Mouse (Mus musculus) layer of hippocampus, adult 18-20 months (tissue): Measurements from ENCODE around the gene Tfpt. TPM values are rescaled to one million over a fixed set of nuclear protein-coding genes. Genes with fewer than 3 reads are reported as not detected.

Source experiments
- DNase-seq, 2 experiments: peaks; one replicate each; pipeline ENCODE4 v3.0.0; 2022; ENCODE audit warnings: low spot score in 2 of 2
- long read RNA-seq: library from polyadenylated mRNA; stranded (forward); transcript quantifications from one replicate; pipeline ENCODE4 v2.0.0, GENCODE M21; 2021
- total RNA-seq, 2 experiments: library from RNA; stranded (reverse); gene quantifications; 2 replicates each; pipeline ENCODE4 v1.2.3; 2021

Tfpt gene
- 10 to 100 TPM; 39.2 to 44.2 TPM for total RNA-seq
- long read RNA-seq, transcript Tfpt-204 (6 exons, 1,091 nt) = major isoform, 10 of 25 reads
- long read RNA-seq, transcript Tfpt-202 (6 exons, 1,166 nt) = minor isoform, 7 of 25 reads
- long read RNA-seq, partial matches to known transcripts = 3 of 25 reads
- long read RNA-seq, other reads (novel, unspliced or antisense) = 3 of 25 reads

DNA sequence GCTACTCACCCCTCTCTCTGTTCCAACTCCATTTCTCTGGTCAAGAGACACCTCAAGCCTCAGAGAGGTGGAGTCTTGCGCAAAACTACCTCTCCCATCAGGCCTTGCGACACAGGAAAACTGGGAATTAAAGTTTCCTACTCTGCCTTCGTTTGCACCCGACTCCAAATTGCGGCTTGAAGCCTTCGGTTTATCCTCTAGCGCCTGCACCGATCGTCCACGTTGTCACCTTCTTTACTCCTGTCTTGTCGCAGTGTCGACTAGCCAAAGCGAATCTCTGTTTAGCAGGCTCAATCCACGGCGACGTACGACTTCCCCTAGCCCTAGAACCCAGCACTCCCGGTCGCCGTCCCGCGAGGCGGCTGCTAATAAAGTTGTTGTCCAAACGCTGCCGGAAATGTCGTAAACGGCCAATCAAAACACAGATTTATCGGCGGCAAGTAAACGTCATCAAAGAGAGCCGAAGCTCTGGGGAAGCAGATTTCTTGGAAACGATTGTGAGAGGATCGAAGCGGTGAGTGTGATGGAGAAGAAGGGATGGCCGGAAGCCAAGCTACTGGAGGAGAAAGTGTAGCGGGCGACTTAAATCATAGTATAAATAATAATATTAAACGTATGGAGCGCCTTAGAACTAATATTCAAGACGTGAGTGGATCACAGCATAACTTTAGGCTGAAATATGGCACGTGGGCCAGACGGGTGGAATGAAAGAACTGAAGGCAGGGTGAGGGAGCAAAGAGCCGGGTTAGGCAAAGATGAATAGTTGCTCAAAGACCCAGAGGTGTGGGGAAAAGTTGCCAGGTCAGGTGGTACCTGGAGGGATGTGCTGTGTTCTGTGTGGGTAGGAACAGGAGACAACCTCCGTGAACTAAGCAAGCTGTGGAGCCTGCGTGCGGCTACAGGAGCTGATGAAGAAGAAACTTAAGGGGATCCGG lies at the start of gene Tfpt, which contains the start of gene Prpf31:
Tfpt (minus strand) TSS at position 387 of the 935 bp plus-strand sequence.
Prpf31 (plus strand) TSS at position 443 of the 935 bp plus-strand sequence.
- peak; percentile 94 to 97 for DNase-seq

DNA sequence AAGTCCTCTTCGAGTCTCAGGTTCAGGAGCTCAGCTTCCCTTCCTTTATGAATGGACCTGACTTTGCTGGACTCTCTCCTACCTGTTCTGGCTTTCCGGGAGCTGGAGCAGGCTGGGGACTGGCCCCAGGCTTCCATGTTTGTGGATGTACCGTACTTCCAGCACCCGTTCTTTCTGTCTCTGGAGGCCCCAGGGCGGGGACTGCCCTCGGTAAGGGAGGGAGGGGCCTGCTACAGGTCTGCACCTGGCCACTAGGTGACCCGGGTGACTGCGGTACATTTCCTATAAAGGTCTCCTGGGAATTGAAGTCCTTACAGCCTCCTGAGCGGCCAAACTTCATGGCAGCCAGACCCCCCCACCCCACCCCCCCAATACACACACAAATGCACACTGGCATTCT lies 47.6 kb upstream of the Tfpt start, which contains the start of gene Tmc4:
Tmc4 (minus strand) TSS at position 212 of the 400 bp plus-strand sequence.
- no peak for DNase-seq

DNA sequence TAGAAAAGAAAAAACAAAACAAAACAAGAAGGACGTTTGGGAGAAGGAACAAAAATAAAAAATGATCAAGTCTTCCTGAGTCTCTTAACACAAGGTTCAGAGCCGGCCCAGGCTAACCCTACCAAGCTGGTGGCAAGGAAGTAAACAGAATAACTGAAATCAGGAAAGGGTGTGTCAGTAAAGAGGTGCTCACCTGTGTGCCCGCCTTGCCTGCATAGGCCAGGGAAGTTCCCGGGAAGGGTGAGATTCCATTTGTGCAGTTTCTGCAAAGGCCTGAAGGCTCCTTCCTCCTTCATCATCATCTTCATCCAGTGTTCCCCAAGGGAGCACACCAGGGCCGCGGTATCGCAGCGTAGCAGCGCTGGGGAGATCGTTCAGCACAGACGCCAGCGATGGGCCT lies 46.6 kb upstream of the Tfpt start:
- no peak for DNase-seq

DNA sequence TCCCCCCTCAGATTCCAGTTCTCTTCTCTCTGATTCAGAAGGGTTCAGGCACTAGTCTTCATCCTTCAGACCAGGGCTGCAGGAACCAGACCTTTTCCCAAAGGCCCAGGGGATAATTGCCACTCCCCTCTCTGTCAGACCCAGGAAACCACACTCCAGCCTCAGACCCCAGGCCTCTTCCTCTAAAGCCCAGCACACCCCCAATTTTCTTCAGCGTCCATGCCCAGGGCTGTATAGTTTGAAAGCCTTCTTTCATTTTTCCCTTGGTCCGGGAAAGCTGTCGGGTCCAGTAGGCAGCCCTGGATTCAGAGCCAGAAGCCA lies 45.5 kb upstream of the Tfpt start:
- DNase-seq = no peak

DNA sequence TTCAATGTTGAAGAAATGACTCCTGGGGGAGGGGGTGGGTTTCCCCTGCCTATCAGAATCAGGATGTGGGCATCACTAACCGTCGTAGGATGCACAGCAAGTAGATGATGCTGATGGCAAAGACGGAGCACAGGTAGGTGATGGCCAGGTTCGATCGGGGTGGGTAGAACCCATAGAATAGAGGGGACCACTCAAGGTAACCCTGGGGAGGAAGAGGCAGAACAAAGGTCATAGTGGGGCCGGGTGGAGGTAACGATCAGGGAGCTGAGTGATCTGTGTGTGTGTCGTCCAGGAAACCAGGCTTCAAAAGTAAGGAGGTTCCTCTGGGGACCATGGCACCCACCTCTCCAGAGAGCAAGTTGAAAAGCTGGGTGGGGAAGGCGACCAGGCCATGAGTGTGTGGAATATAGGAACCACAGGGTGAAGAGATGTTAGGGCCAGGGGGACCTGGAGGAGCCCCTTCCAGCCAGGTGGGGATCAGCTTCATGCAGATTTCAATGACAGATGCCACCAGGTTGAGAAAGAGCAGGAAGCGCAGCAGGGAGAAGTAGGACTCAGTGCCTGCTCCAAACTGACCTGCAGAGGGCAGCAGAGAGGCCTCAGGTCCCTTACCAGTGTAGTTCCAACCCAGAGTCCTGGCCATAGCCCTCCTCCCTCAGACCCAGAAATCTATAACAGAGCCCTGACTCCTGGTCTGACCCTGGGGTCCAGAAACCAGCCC lies 44.9 kb upstream of the Tfpt start:
- peak; percentile 51 to 87 for DNase-seq

DNA sequence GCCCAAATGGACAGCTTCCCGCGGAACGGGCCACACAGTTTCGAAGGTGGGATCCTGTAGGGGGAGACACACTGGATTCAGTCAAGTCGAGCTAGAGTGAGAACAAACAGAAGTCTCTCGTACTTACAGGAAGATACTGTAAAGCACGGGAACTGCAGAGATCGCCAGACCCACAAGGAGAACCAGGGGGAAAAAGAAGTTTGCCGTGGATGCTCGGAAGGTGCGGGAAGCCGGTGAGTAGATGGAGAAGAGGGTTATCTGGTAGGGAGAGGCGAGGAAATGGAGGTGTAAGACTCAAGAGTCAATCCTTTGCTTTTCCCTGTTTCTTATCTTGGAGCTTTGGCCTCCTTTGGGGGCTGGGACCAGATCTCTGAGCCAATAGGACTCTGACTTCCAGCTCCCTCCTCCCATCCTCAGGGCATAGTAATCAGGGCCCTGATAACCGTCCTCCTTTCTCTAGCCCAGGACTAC lies 37.2 kb upstream of the Tfpt start:
- DNase-seq = no peak

DNA sequence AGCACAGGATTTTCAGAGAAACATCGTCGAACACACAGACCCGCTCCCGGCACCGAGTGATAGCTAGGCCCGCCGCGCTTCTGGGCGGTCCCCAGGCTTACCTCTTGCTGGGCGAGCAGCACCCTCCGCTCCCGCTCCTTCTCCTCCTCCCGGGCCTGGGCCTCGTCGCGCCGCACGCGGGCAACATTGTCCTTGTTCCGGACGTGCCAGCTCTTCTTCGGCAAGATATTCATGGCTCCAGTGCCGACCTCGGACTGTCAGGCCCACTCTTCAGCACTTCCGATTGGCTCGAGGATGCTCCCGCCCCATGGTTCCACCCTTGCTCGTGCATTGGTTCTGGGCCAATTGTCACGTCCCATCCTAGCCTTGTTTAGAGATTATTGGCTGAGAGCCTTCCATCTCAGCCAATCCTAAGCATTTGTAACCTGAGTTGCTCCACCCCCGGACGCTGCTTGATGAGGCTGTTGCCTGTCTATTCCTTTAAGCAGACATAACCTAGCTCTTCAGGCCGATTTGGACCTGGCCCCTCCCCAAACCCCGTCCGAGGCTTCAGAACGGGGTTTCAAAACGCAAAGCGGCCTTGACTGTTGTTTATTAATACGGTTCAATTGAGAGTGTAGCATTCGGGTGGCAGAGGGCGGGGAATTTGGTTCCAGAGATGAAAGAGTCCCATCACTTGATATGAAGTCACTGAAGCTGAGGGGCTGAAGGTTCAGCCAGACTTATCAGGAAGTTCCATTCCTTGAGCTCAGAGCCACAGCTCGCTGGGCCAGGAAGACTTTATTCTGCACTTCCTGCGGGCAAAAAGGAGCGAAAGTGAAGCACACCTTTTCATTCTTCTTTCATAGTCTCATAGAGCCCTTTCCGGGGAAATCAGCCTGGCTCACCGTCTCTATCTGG lies 35.7 kb upstream of the Tfpt start, which contains the start of gene Leng1:
Leng1 (minus strand) TSS at position 626 of the 900 bp plus-strand sequence.
- DNase-seq = peak; percentile 97 to 98

DNA sequence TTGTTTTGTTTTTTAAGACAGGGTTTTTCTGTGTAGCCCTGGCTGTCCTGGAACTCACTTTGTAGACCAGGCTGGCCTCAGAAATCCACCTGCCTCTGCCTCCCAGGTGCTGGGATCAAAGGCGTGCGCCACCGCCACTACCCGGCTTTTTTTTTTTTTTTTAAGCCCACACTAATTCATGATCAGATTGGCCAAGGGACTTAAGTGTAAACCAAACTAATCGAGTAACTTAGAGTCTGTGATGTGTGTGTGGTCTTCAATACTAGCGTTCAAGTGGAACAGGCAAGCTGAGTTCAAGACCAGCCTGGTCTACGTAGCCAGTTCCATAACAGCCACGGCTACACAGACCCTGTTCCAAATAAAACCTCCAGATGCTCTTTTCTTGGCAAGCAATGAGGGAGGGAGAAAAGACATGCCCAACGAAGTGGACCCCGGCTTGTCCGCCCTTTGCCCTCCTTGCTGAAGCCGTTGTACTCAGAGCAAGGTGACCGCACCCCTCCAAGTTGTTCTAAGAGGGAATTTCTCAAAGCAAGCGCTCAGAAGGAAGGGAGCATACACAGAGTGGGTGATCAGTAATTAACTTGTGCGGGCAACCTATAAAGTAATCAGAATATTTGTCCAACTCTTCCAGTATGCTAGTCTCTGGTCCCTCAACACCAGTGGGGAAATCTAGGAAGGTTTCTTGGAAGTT lies 34.9 kb upstream of the Tfpt start:
- no peak for DNase-seq

DNA sequence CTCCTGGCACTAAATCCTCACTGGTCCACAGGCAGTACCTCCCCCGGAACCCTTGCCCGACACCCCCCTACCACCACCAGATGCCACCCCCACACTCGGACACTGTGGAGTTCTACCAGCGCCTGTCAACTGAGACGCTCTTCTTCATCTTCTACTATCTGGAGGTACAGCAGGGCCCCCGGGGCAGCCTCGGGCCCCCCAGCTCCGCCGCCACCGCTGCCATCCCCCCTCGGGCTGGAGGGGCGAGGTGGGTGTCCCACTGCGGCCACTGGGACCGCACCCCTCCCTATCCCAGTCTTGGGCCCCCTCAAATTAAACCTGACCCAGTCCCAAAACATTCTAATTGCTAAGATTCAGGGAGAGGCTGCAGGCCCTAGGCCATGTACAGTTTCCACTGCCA lies 28.8 kb upstream of the Tfpt start:
- DNase-seq = no peak

DNA sequence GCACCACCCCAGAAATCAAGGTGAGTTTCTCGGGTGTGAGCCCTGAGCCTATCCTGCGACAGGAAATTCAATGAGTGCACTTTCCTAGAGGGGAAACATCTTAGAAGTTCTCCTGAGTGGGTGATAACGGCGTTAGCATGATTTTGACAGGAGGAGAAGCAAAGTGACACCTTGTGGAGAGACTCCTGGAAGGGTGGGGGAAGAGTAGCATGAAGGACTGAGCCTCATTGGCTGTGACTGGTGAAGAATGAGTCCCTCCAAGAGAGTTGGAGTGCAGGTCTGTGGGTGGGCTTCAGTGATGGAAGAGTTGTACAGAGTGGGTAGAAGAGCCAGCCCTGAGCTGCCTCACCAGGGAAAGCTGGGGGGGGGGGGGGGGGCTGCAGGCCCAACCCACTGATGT lies 27.2 kb upstream of the Tfpt start:
- DNase-seq = no peak

DNA sequence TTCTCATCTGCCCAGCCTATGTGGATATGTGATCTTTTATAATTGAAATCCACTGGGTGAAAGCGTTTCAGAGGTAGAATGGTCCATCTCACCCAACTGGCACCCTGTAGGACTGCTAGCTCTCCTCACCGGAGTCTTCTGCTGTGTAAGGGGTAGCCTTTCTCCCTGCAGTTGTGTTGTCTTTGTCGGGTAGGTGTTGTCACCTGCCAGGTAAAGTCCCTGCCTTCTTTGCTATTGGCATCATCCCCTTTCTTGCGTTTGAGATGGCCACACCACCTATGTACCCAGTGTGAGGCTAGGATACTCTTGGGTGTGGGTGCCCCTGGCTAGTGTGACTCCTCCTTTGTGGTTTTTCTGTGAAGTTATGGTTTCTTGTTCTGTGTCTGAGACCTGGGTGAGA lies 16.9 kb upstream of the Tfpt start:
- DNase-seq = no peak

DNA sequence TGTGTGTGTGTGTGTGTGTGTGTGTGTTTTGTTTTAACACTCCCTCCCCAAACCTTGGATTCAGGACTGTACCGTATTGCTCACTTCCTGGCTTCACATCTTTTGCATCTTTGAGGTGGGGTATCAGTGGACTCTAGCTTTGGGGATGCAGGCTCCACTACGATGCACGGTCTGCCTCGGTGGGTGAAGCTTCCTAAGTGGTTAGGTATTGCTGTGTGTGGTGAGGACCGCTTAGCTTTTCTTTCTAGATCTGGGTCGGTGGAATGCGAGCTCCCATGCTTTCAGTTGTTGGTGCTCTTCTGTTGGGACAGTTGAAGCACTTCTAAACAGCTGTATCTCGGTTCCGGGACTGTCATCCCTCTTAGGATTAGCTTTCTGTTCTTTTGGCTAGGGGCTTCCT lies 16.5 kb upstream of the Tfpt start:
- no peak for DNase-seq

DNA sequence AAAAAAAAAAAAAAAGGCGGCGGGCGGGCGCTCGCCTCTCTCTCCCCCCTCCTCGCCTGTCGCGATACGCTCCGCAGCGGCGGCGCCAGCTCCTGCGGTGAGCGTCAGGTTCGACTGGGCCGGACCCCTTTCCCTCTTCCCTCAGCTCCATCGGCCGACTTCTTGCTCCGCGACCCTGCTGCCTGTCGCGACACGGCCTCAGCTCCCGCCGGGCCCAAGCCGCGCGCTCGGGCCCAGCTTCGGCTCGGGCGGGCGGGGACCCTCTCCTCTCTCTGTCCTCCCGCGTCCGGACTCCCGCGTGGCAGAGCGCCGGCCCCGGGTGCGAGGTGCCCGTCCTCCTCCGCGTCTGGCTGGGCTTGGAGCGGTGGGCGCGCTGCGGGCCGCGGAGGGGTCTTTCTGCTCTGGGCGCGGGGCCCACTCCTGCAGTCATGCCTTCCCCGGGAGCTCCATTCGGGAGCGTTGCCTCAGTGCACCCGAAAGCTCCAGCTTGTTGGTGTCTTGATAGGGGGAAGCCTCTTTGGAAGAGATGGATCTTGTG lies 15.8 kb upstream of the Tfpt start:
- no peak for DNase-seq

DNA sequence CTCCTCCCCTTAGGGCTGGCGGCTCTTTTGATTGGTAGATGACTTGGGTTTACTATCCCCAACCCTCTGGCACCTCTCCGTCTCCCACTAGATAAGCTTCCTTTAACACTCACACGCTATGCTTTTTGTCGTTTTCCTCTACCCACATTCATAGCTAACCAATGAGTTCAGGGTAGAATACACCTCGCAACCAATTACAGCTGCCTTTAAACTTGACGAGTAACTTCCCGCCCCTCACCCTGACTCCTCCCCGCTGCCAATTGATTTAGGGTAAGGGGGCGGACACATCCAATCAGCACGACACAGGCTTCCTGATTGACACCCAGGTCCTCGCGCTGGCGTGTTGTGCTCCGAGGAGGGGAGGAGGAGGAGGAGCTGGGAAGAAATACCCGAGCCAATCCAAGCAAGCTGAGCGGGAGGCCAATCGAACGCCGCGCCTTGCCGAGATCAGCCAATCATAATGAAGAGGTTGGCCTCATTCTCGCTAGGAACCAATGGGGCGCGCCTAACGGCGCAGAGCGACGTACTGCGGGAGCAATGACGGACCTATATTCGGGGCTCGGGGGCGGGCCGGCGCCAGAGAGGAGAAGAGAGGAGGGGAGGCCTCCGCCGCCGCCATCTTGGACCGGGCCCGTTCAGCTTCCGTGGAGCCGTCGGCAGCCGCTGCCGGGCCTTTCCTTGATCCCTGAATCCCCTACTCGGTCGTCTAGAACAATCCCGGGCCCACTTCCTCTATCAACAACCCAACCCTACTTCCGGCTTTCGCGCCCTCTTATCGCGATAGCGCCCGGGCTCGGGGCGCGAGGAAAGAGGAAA lies 15.2 kb upstream of the Tfpt start, which contains the start of gene Cnot3:
Cnot3 (plus strand) TSS at position 597 of the 816 bp plus-strand sequence.
- DNase-seq = peak; percentile 99

DNA sequence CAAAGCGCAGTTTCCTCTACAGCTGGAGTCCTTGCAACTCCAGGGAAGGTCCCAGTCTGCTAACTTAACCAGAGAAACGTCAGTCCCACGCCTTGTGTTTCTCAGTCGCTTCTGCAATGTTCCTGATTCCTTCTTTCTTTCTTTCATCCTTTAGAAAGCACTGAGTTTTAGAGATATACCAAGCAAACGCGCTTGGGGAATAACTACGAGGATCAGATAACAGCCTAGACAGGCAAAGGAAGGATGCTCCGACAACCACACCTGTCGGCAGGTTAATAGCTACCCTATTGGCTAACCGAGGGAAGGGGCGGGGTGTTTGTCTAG lies 14.6 kb upstream of the Tfpt start:
- DNase-seq = peak in 1 of 2 experiments; percentile 11

DNA sequence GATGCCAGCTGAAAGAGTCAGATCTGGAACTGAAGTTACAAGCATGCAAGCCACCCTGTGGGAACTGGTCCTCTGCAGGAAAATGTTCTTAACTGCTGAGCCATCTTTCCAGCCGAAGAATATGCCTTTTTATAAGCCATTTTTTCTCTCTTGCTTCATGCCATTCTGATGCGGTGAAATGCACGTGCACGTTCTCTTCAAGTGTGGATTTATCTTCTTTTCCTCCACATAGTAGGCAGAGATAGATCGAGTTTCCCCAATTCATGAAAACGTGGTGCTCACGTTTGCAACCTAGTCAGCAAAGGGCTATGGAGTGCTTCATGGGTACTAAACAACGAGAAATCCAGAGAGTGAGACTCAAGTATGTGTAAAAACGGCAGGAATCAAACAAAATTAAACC lies 14.1 kb upstream of the Tfpt start:
- DNase-seq = no peak

DNA sequence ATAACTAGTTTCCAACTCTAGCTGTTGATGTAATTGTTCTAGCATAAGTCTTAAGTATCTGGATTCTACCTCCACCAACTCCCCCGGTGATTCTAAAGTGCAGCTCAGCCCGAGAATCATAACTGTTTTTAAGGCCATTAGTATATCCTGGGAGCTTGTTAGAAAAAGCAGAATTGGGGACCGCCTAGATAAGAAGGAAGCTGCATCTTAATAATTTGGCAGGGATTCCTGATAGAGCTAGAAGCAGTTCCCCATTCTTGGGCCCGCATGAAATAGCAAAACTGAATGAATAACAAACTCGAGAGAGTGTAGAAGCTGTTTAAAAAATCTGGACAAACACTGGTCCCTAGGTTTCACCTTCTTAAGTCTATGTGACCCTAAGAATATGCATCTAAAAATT lies 13.7 kb upstream of the Tfpt start:
- DNase-seq = no peak

DNA sequence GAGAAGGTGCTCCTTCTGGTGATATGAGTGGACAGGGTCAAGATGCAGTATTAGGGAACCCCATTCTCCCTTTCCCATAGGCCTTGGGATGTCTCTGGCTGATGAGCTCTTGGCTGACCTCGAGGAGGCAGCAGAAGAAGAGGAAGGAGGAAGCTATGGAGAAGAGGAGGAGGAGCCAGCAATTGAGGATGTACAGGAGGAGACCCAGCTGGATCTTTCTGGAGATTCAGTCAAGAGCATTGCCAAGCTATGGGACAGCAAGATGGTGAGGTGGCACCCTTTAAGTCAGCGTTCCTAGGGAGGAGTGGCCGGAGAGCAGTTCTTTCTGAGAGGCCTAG lies 718 bp upstream of the Tfpt start:
- DNase-seq = no peak

DNA sequence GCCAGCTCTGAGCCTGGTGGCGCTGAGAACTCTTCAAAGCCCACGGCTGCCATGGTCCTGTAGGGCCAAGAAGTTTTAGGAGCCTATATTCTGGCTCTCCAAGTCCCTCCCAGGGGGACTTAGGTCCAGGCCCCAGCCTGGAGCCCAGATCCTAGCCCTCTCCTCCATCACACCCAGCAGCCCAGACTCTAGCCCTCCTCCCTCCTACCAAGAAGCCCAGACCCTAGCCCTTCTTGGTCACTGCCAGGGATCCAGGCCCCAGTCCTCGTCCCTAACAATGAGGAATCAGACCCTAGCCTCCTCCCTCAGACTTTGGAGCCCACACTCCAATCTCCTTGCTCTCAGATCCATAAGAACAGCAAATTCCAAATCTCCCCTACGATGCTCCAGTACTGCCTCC lies 699 bp downstream of the Tfpt start:
- no peak for DNase-seq
